Mouse (Mus musculus): ENCODE measurements around the gene Osbp.
A peak's percentile ranks its signal among the peaks of the same experiment; 100 is the strongest.

Gene Osbp

DNA sequence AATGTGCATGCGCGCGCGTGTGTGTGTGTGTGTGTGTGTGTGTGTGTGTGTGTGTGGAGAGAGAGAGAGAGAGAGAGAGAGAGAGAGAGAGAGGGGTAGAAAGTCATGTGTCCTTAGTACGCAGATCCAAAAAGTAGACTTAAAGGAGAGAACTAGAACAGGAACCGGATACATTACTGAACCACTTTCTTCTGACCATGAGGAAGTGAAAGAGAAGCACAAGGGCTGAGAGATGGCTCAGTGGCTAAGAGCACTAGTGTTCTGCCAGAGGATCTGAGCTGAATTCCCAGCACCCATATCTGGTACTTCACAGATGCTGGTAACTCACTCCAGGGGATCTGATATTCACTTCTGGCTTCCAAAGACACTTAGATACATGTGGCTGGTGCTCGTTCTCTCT, 23.6 kb downstream of the Osbp start:
- DNase-seq (ENCODE audit: inconsistent ontology term): no peak

- DNase-seq (ENCODE audit: inconsistent ontology term): no peak
Observed at GRCm38 (mm10) chr19:11992034-11992433, 26.3 kb downstream of the Osbp start.

- no peak for DNase-seq (ENCODE audit: inconsistent ontology term)
Observed at GRCm38 (mm10) chr19:11992441-11993029, 26.8 kb downstream of the Osbp start.

- peak; percentile 36 for DNase-seq (ENCODE audit: inconsistent ontology term)
Observed at GRCm38 (mm10) chr19:11994703-11995431, 29.1 kb downstream of the Osbp start.

GRCm38 (mm10) chr19:11995722-11996448, 30.1 kb downstream of the Osbp start:
- DNase-seq (ENCODE audit: inconsistent ontology term): no peak

DNA sequence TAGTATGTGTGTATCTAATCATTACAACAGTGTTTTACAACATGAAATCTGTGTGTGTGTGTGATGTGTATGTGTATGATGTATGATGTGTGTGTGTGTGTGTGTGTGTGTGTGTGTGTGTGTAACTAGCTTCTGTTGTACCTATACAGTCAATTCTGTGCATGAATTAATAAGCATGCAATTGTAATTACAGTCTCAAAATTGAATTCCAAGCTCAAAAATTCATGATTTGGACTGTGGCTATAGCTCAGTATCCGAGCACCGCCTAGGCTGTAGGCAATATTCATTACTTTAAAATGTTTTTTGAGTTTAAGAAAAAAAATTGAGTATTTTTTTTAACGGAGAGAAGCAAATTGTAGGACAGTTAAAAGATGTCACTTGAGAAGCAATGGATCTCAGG, 35.9 kb downstream of the Osbp start:
- DNase-seq (ENCODE audit: inconsistent ontology term): no peak

GRCm38 (mm10) chr19:12002125-12002524, 36.4 kb downstream of the Osbp start:
- DNase-seq (ENCODE audit: inconsistent ontology term): peak; percentile 65

- no peak for DNase-seq (ENCODE audit: inconsistent ontology term)
Observed at GRCm38 (mm10) chr19:12002791-12003190, 37.0 kb downstream of the Osbp start.

DNA sequence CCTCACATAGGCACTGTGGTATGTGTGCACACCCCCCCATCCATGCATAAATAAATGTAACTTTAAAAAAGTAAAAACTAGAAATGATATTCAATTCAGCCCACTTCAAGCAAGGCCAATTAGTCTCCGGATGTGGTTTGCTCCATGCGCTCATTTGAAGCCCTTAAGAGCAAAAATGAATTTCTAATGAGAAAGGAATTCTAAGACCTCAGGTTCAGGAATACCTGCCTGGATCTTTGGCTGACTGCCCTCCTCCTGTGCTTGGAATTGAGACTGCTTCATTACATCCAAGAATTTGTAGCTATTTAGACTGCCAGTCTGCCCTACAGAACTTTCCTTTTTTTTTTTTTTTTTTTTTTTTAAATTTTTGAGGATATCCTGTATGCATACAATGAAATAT, 37.8 kb downstream of the Osbp start:
- peak; percentile 51 for DNase-seq (ENCODE audit: inconsistent ontology term)

GRCm38 (mm10) chr19:12004216-12005008, 38.7 kb downstream of the Osbp start:
- DNase-seq (ENCODE audit: inconsistent ontology term): peak; percentile 63

- peak; percentile 89 for DNase-seq (ENCODE audit: inconsistent ontology term)
Observed at GRCm38 (mm10) chr19:12005376-12006360, 39.9 kb downstream of the Osbp start.

- no peak for DNase-seq (ENCODE audit: inconsistent ontology term)
Observed at GRCm38 (mm10) chr19:12006361-12006947, 40.7 kb downstream of the Osbp start.

- DNase-seq (ENCODE audit: inconsistent ontology term): peak; percentile 42
Observed at GRCm38 (mm10) chr19:12007105-12007931, 41.6 kb downstream of the Osbp start.

DNA sequence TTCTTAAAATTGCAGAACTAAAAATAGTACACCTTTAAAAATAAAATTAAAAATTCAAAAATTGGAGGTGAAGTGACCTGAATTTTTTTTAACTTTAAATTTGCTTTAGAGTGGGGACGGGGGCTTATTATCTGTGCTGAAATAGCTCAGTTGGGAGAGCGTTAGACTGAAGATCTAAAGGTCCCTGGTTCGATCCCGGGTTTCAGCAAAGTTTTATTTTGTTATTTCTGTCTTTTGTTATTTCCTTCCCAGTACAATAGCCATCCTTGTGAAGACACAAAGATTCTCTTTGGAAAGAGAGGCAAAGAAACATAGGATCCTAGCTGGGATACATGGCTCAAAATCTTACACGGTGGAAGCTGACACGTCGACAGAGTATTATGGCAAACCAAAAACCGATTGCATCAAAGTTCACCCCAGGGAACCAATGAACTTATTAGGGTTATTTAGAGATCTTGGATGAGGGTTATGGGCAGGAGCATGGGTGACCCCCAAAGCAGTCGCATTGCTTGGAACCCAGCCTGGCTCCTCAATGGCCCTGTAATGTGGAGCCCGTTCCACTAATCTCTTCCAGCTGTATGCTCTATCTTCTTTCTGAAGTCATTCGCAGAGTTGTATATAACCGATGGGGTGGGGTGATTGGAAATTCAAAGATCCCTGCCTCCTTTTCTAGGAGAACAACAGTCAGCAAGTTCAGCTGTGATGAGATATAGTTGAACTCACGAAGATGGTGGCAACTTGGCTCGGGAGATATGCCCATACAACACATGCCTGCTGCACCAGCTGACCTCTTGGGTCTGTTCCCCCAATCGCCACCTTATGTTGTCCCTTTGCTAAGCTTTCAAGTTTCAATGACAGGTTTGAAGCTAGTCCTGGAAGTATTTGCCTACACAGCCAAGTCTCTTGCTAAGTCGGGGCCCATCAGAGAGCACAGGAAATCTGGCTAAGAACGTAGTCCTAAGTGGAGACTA, 43.0 kb downstream of the Osbp start:
- no peak for DNase-seq (ENCODE audit: inconsistent ontology term)

DNA sequence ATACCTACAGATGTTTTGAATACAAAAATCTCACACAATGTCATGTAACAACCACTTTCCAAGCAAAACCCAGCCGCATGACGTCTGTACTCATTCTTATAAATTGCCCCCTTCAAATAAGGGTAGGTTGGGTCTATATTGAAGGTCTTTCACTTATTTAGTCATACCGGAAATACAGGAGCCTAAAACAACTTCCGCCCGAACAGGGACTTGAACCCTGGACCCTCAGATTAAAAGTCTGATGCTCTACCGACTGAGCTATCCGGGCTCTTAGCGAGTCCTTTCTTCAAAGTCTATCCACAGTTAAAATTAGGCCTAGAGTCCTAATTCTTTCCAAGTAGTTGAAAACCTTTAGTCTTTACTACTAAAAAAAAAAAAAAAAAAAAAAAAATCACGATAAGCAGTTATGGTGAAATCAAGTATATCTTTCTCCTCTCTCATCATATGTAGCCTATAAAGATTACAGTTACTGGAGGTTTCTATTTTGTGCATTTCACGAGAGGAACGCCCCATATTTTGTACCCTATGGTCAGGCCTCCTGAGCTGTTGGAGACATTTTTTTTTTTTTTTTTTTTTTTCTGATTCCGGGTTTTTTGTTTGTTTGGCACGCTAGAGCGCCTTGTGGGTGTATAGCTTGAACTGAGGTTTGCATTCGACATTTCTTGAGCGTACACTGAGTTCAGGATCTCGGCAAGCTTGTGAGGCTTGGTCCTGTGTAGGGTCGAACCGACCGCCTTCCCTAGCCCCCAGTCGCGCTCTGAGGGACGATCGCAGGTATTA, 44.0 kb downstream of the Osbp start:
- DNase-seq (ENCODE audit: inconsistent ontology term): peak; percentile 84

GRCm38 (mm10) chr19:12010281-12010771, 44.6 kb downstream of the Osbp start:
- peak; percentile 82 for DNase-seq (ENCODE audit: inconsistent ontology term)

GRCm38 (mm10) chr19:12010916-12011559, 45.3 kb downstream of the Osbp start:
- DNase-seq (ENCODE audit: inconsistent ontology term): peak; percentile 95

Data from Muller cell, postnatal 12 days (primary cell).